Mouse (Mus musculus): ENCODE data around the gene Cdc16.

- TF ChIP-seq EP300 (IDR thresholded peaks at IDR 0.05; ENCODE audit: insufficient read depth, low read depth, low read length), result no peak
- peak; percentile 79 for TF ChIP-seq CTCF (IDR thresholded peaks at IDR 0.05; ENCODE audit: low read depth, low read length)
- no peak for TF ChIP-seq POLR2A (IDR thresholded peaks at IDR 0.05; ENCODE audit: insufficient read depth, low read length)
Measured at GRCm38 (mm10) chr8:13785764-13786299, 28.4 kb downstream of the Cdc16 start.
